Mouse (Mus musculus) stomach, postnatal 0 days (tissue): ENCODE results near the gene Ggn.

Source experiments
- CTCF ChIP-seq: IDR thresholded peaks from 2 replicates; pipeline ENCODE4 v1.5.1; 2016; ENCODE audit warnings: antibody characterized with exemption, low read depth, mild to moderate bottlenecking, moderate library complexity
- EP300 ChIP-seq: optimal IDR thresholded peaks from 2 replicates; pipeline ENCODE3; 2016; ENCODE audit warnings: antibody characterized with exemption

DNA sequence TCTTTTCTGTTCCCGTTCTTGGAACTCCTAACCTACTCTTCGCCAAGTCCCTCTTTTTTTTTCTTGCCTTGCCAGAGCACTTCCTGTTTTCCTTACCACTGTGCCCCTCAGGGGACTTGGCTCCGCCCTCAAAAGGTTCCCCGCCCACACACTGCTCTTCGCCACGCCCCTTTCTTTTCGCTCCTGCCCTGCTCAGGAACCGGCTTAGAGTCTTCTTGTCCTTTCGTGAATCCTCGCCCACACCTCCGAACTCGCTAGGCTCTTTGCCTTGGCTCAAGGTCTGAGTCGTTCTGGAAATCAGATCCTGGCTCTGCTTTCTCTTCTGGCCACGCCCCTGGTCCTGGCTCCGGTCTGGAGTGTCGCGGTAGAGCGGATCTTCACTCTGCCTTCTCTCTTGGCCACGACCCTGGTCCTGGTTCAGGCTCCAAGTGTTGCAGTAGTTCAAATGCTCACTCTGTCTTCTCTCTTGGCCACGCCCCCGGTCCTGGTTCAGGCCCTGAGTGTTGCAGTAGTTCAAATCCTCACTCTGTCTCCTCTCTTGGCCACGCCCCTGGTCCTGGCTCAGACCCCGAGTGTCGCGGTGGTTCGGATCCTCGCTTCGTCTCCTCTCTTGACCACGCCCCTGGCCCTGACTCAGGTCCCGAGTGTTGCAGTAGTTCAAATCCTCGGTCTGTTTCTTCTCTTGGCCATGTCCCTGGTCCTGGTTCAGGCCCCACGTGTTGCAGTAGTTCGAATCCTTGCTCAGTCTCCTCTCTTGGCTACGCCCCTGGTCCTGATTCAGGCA, 41.6 kb downstream of the Ggn start:
- TF ChIP-seq CTCF = no peak
- TF ChIP-seq EP300 = no peak
